Mouse (Mus musculus): Measurements from ENCODE around the gene Aox2. TPM values are rescaled to one million over a fixed set of nuclear protein-coding genes. Genes with fewer than 3 reads are reported as not detected.

Gene Aox2
- total RNA-seq, 2 experiments from 2014 or later, result 0.06 to 0.12 TPM

DNA sequence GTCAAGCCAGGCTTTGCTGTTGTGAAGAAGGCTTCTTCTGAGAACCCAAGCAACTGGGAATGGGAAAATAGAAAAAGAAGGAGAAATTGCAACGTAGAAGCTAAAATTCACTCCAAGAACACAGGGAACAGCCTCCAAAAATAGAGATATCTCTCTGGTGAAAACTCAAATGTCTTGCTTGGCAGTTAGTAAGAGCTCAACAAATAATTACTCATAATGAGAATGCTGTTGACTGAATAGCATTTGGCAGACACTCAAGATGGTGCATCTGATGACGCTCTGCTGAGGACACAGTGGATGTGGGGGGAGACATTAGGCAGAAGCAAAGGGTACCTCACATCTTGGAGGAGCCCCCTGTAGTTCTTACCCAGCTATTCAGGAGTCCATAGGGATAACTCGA is 10.0 kb downstream of the Aox2 start:
- DNase-seq, result no peak

DNA sequence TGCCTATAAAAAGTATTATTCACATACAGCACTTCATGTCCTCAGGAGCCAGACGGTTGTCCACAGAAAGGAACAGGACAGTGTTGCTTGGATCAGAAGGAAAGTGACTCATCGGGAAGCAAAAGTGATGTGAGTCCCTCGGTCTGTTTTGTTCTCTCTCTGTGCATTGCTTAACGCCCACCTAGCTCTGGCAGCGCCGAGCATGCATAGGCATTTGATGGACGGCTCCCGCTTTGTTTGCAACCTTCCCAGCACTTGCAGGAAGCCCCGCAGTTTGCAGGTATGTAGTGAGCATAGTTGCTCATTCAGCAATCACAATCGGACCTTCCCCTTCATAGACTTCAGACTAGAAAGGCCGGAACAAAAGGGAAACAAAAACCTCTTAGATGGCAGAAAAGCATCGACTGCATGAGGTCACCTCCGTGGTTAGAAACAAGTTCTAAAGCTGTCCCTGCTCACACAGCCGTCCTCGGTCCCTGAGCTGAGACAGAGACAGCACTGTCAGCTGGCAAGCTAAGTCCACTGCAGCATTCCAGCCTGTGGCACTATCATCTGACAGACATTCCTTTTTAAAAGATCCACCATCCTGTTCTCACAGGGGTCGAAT is 11.8 kb downstream of the Aox2 start:
- no peak for DNase-seq

DNA sequence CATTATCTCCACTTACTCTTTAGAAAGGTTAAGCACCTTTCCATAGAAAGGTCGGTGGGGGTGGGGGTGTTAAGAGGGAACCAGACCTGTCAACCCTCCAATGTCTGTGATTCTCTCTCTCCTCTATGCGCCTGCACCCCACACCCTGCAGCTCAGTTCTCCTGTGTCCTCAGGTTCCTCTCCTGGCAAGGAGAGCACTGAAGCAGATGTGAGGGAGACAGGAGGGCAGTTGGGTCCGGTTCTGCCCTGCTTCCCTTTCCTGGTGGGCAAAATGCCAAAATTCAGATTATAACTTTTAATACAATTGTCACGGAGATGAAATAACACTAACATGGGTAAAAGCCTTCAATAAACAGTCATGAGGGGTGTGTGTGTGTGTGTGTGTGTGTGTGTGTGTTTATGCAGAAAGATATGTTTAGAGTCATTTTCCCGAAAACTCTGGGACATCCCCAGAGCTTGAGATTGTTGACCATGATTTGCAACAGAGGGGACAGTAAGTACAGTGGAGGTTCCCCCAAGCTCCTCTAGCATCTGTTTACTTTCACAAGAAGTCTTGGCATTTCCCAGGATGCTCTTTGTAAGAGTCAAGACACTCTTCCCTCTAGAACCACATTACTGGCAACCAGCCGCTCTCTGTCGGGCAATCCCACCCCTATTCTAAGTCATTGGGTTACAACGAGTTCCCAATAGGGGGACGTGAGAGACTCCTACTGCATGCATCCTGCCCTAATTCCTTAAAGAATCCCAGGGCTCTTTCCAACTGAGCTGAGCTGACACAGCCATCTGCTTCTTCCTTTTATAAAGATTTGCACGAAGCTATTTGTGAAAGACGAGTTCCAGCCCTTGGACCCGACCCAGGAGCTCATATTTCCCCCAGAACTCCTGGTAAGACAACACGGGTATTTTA is 13.5 kb downstream of the Aox2 start:
- no peak for DNase-seq

DNA sequence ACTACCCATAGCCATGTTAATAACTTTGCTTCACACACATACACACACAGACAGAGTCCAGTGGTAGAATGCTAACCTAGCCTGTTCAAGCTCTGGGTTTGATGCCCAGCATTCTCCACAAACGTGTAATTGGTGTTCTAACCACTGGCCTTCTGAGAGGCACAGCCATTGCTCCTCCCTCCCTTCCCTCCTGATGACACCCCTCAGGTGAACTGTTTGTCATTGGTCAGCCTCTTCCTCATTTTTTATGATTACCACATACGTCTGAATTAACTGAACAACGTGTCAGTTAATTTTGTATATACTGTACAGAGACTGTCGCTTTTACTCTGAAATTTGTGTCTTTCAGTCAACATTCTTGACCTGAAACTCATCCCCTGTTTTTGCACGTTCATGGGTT is 16.6 kb downstream of the Aox2 start:
- DNase-seq, result no peak

DNA sequence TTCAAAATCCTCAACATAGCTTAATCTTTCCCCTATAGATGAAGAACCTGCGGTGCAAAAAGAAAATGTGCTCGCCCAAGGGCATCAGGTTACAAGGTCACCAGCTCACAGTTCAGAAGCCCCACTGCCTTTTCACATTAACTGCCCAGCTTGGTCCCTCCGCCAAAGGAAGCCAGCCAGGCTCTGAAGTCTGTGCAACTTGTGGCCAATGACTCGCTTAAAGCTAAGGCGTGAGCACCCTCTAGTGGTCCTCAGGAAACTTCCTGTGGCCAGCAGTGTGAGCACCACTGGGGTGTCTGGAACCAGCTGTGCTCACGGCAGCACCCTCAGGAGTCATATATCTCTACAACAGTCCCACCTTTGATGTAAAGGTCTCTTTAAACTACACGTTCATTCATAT is 18.2 kb downstream of the Aox2 start:
- peak; percentile 81 for DNase-seq

DNA sequence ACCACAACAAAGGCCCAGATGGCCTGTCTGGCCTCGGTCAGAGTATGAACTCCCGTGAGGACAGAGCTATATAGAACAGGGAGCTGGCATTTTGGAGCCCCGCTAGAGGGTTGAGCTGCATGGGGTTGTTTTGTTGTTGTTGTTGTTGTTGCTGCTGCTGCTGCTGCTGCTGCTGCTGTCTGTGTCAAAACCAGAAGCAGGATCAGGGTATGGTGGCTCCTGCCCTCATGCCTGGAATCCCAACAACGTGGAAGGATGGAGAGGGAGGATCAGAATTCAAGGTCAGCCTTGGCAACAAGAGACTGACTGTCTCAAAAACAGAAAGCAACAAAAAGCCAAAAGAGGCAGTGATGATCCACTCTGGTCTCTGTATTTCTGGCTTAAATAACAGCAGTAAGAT is 18.7 kb downstream of the Aox2 start:
- DNase-seq, result no peak

DNA sequence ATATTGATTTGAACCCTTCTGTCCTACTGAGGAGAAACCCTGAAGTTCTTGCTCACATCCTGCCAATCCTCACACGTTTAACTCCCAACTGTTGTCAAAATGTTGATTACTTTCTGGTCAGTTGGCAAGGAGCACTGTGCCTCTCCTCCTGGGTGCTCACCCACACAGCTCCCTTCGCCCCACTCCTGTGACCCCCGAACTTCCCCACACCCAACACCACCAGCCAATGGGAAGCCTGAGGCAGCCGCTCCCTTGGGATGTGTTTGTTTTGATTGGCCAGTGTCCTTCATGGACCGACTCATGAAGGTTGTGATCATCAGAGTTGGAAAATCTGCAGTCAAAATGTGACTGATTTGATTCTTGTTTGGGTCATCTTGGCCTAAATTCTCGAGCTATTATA is 20.2 kb downstream of the Aox2 start:
- no peak for DNase-seq

DNA sequence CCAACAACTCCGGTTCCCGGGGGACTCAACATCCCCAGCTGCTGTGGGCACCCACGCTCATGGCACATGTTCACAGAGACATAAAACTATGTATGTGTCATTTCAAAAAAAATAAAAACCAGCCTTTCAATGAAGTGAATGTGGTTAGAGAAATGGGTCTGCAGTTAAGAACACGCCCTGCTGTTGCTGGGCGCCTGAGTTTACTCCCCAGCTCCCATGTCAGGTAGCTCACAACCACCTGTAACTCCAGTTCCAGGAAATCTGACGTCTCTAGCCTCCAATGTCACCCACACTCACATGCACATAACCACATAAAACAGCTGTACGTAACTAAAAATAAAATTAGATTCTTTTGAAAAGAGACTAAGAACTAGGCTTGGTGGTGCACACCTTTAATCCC is 22.9 kb downstream of the Aox2 start:
- DNase-seq, result no peak

DNA sequence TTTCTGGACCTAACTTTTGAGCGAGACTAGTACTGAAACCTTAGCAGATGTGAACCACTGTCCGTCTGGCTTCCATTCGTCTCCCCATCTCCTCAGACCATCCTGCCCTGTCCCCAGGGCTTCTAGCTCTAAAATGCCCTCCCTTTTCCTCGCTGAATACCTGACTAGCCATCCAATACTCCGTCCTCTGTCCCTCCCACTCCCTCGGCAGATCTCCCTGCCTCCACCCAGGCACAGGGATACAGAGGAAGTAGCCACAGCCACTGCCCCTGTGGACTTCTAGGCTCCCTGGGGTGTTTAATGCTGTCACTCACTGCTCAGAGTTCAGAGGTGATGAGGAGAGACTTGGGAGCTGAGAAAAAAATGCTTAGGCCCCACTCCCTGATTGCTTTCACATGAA is 23.9 kb downstream of the Aox2 start:
- DNase-seq, result no peak

DNA sequence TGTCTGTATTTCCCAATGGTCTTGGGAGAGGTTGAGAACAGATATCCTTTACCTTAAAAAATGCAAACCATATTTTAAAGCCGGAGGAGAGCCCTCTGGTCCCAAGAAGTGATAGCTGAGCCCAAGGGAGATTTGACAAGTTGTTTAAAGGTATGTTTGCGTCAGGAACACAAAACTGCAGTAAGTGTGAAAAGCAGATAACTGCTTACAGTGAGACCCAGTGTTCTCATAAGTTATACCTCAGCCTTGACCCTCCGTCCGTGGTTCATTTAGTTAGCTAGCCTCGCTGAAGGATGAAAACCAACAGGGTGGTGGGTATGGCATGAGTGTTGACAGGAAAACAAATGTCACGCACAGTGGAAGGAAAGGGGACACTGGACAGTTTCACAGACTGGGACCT is 24.9 kb downstream of the Aox2 start:
- DNase-seq, result no peak

DNA sequence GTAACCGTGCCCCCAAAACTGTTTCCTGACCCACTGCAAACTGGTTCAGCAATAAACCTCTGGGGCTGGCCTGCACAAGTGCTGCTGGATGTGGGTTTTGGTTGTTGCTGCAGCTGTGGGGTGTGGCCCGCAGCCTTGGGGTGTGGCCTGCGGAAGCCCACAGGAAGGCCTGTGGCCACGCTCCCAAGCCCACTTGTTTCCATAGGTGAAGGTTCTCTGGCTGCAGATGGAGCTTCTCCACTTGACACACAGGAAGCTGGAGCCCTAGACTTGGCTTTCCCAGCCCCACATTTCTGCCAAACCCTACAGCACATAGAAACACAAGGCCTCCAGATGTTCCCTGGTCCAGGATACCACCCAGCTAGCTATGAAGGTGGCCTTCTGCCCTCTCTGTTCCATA is 25.6 kb downstream of the Aox2 start:
- no peak for DNase-seq

DNA sequence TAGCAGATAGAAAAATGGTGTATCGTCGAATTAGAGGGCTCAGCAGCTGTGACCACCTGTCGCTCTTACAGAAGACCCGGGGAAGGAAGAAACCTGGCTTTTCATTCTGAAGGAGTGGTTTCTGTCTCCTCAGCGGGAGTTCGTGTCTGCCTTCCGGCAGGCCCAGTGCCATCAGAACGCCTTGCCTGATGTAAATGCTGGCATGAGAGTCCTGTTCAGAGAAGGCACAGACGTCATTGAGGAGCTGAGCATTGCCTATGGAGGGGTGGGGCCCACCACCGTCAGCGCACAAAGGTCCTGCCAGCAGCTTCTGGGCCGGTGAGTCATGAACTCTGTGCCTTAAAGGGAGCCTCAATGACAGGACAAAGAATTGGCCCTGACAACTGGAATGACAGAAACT is 26.2 kb downstream of the Aox2 start:
- peak; percentile 40 for DNase-seq

DNA sequence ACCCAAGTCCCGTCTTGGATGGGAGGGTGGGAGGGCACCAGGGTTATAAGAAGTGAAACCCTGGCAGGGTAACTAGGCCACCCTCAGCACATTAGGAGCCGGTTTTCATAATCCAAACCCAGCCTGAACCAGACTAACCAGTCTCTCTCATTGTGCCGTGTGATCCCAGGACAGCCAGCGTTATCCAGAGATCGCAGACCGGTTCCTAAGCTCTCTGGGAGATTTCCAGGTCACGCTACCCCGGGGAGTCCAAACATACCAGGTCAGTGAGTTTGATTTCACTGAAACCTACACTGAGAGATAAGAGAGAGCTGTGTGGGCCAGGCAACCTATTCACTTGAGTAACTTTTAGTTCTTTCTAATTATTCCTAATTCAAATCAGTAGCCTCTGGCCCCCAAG is 29.1 kb downstream of the Aox2 start:
- no peak for DNase-seq

DNA sequence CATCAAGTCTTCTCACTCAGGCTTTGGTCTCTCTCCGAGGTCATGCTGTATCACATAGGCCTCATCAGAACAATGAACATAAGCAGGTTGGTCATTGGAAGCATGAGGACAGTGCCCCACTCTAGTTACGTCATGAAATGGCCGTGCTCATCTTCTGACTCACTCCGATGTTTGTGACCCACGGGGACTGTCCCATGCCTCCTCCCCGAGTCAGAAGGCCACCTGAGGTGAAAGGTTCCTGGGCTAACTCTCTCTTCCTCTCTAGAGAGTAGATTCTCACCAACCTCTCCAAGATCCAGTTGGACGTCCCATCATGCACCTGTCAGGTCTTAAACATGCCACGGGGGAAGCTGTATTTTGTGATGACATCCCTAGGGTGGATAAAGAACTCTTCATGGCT is 30.5 kb downstream of the Aox2 start:
- DNase-seq, result no peak

DNA sequence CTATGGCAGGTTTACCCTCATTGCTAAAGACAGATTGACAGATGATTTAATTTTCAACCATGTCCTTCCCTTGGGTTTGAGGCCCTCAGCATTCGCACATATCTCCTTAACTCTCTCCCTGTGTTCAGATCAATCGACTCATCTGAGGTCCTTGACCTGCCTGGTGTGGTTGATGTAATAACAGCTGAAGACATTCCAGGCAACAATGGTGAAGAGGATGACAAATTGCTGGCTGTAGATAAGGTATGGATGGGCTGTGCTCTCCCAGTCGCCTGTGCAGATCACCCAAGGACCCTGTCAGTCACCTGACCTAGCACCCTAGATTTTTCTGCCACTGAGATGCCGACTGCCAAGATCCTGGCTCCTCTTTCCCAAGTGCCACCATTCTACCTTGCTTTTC is 31.7 kb downstream of the Aox2 start:
- no peak for DNase-seq

DNA sequence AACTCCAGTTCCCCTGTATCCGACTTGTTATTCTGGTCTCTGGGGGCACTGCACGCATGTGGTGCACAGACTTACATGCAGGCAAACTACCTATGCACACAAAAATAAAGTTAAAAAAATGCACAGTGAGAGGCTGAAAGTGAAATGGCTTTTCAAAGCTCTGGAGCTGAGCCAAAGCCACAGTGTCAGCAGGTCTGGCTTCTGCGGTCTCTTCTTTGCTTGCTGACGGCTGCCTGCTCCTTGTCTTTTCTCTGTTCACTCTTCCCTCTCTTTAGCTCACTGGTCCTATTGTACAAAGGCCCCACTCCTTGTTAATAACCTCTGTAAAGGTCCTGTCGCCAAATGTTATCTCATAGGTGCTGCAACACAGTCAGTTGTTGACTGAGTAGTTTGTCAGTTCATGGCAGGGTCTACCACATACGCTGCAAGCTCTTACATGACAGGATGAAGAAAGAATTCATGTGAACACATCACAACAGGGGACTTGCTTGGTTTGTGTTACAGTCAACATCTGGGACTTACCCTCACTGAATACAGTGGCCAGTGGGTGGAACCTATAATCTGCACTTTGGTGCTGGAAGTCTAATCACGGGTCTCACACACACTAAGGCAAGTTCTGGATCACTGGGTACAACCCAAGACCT is 33.2 kb downstream of the Aox2 start:
- no peak for DNase-seq

DNA sequence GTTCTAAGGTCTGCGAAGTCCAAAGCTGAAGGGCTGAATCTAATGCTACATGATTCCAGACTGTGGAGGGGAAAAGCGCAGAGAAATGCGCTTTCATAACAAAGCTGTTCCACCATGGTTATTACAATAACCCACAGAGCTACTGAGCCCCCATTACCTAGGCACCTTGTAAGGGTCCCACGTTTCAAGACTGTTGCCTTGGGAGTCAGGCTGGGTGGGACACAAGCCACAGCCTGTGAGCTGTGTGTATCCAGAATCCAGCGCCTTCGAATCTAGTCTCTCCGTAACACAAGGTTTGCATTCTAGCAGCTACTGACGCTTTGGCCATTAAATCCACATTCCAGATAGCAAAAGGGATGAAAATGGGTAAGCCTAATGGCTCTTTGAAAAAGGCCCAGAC is 35.0 kb downstream of the Aox2 start:
- DNase-seq, result no peak

DNA sequence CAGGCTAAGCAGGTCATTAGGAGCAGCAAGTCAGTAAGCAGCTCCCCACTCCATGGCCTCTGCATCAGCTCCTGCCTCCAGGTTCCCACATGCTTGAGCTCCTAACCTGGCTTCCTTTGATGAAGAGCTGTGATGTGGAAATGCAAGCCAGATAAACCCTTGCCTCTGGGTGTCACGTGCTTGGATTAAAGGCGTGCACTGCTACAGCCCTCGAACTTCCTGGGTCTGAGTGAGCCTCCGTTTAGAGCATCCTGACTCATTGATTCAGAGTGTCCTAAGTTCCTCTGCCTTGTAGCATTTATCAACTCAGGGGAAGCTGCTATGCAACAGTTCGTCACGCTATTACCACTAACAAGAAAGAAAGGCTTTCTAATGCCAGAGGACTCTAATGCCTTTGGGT is 37.4 kb downstream of the Aox2 start:
- no peak for DNase-seq

DNA sequence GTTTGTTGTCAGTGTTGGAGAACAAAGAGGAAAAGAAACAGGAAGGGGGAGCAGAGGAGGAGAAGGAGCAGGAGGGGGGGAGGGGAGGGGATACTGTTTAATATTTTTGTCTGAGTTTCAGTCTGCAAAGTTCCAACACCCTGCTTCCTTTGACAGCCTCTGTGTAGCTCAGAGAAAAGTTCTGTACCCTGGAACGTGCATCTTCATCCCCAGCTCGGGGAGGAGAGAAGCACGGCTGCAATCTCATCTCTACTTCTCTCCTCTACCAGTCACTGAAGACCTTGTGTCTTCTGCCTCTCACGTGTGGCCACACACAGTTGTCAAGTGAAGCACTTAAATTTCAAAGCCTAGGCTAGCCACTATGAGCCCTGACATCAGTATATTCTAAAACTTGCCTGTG is 55.1 kb downstream of the Aox2 start:
- DNase-seq, result no peak

DNA sequence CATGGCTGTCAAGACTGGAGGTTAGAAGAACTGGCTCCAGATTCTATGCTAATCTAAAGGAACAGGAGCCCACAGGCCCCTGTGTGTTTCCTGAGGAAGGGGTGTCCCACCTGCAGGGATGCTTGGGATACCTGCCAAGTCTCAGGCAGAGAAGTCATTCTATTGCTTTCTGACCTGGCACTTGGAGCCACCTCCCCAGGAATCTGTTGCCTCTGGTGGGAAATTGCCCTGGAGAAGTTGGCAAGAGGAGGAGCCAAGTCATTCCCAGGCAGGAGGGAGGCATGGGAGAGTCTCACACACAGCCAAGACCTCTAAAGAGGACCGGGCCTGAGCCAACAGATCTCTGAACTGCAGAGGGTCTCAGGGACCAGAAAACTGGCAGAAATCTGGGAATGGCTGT is 61.8 kb downstream of the Aox2 start:
- DNase-seq, result peak; percentile 18

DNA sequence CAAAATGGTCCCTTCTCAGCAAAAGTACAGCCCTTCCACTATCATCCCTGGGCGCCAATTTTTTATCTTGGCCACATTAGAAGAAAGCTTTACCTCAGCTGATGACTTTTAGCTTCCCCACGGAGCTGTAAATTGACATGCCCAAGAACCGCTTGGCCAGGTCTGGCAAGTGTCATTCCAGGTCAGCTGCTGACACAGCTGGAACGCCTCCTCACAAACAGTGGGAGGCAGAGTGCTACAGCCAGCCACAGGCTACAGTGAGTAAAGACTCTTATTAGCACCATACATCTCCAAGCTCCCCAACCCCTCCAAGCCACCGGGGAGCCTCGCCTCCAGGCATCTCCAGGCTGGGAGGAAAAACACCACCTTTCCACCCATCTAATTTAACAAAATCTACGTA is 63.5 kb downstream of the Aox2 start:
- peak; percentile 54 for DNase-seq

DNA sequence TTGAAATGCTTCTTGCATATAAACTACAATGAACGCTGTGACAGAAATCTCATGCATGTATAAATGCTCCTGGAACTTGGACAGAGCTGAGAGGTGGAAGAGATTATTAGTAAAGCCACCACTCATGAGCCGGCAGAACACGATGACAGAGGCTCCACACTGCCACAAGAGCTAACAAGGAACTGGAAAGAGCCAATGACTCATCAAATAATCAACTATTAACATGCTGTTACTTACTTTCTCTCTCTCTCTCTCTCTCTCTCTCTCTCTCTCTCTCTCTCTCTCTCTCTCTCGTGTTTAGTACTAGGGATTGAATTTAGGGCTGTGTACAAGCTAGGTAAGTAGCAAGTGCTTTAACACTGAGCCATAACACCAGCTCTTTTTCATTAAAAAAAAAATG is 65.7 kb downstream of the Aox2 start:
- no peak for DNase-seq

DNA sequence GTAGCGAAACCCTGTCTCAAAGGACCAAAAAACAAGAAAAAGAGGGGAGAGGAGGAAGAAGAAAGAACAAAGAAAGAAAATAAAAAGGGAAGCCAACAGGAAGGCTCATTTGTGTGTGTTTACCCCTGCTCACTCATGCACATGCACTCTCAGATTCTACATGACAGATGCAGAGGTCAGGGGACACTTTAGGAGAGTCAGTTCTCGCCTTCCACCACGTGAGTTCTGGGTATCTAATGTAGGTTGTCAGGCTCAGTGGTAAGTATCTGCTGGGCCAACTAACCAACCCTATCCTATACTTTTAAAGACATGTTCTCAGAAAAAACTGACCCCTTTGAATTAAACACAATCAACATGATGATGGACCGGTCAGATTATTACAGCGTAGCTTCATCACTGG is 66.4 kb downstream of the Aox2 start:
- DNase-seq, result no peak

DNA sequence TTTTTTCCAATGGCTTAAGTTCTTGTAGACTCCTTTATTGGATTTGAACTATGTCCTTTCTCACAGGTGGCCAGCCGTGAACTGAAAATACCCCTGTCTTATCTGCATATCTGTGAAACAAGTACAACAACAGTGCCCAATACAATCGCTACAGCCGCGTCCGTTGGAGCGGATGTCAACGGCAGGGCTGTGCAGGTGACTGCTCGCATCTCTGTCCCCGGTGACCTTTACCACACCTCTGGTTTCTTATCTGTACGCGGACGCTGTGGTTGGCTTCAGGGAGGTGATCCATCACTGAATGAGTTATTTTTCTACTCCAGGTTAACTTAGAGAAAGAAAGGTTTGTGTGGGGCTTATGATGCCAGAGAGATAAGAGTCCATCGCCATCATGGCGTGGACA is 68.0 kb downstream of the Aox2 start:
- no peak for DNase-seq

Measured in adrenal gland, postnatal 10 days (tissue).